Mouse (Mus musculus) brain, adult 2 months (tissue): ENCODE data around the gene Bpifb1.
"Not testable (repeated sequence)": the region's sequence is repeated elsewhere in the genome, so short reads cannot be mapped to it uniquely, and the experiment has no call there.

Experiments used
- DNase-seq: peaks from one replicate; pipeline ENCODE4 v3.0.0; 2011; ENCODE audit warnings: low read depth, low spot score

The Bpifb1 gene

GRCm38 (mm10) chr2:154211121-154211520 is 20.5 kb downstream of the Bpifb1 start:
- peak; percentile 45 for DNase-seq

GRCm38 (mm10) chr2:154211881-154212280 is 21.3 kb downstream of the Bpifb1 start:
- peak; percentile 78 for DNase-seq

- peak; percentile 72 for DNase-seq
Observed at GRCm38 (mm10) chr2:154215191-154215590, 24.6 kb downstream of the Bpifb1 start.

GRCm38 (mm10) chr2:154219950-154220349 is 29.3 kb downstream of the Bpifb1 start:
- DNase-seq = no peak

- DNase-seq = no peak
Observed at GRCm38 (mm10) chr2:154223265-154223916, 32.8 kb downstream of the Bpifb1 start, which contains the start of gene Bpifb5. Gene Bpifb5, plus strand, starts transcription at chr2:154223742.

GRCm38 (mm10) chr2:154223917-154224273 is 33.3 kb downstream of the Bpifb1 start:
- DNase-seq = no peak

- DNase-seq = no peak
Observed at GRCm38 (mm10) chr2:154226991-154227390, 36.4 kb downstream of the Bpifb1 start.

GRCm38 (mm10) chr2:154227830-154228229 is 37.2 kb downstream of the Bpifb1 start:
- DNase-seq = peak; percentile 41

GRCm38 (mm10) chr2:154233426-154233825 is 42.8 kb downstream of the Bpifb1 start:
- peak; percentile 72 for DNase-seq

GRCm38 (mm10) chr2:154240771-154241170 is 50.2 kb downstream of the Bpifb1 start:
- DNase-seq = no peak

GRCm38 (mm10) chr2:154242726-154243125 is 52.1 kb downstream of the Bpifb1 start:
- not testable (repeated sequence) for DNase-seq

GRCm38 (mm10) chr2:154243356-154244036 is 52.9 kb downstream of the Bpifb1 start:
- peak; percentile 87 for DNase-seq

GRCm38 (mm10) chr2:154245322-154245721 is 54.7 kb downstream of the Bpifb1 start:
- DNase-seq = no peak

- not testable (repeated sequence) for DNase-seq
Observed at GRCm38 (mm10) chr2:154255254-154255653, 64.6 kb downstream of the Bpifb1 start.

GRCm38 (mm10) chr2:154255770-154256169 is 65.2 kb downstream of the Bpifb1 start:
- no peak for DNase-seq

- DNase-seq = not testable (repeated sequence)
Observed at GRCm38 (mm10) chr2:154257554-154257953, 66.9 kb downstream of the Bpifb1 start, which contains the start of gene Bpifb9a. Gene Bpifb9a, plus strand, starts transcription at chr2:154257854.

GRCm38 (mm10) chr2:154264397-154264796 is 73.8 kb downstream of the Bpifb1 start:
- not testable (repeated sequence) for DNase-seq
